Mouse (Mus musculus): ENCODE measurements at regions not wholly inside any gene's neighbourhood (a gene's known extent, or its start where the extent isn't known, plus 50 kb on each side); places are given as distances from the start of the nearest gene placed in this dataset.

- TF ChIP-seq CTCF (IDR thresholded peaks at IDR 0.05; ENCODE audit: low read depth): no peak
- TF ChIP-seq EP300 (optimal IDR thresholded peaks at IDR 0.05): no peak
Measured at GRCm38 (mm10) chr9:32005348-32005747, 92.1 kb upstream of the Barx2 start.
